Mouse (Mus musculus): ENCODE results near the gene Ccdc114. TPM values are rescaled to one million over a fixed set of nuclear protein-coding genes. Genes with fewer than 3 reads are reported as not detected.

Gene Ccdc114
- polyA plus RNA-seq, 1 experiment from 2014 or later = 4.3 TPM

- Histone ChIP-seq H3K27me3 (replicated peaks; ENCODE audit: control insufficient read depth, insufficient read depth, low read length) (no peaks in the 10 kb centered on the region), H3K4me1 (replicated peaks; ENCODE audit: control insufficient read depth, insufficient read depth, low read length) (peaks cover 29% of the 10 kb centered on the region), H3K9ac (ENCODE audit: low read length) (no peak overlapping the region), H3K27ac (ENCODE audit: low read depth) (no peak overlapping the region), H3K4me3 (ENCODE audit: low read depth, low read length) (no peak overlapping the region), H3K9me3 (ENCODE audit: control insufficient read depth, low read length) (no peaks in the 10 kb centered on the region), H3K4me2 (ENCODE audit: low read length) (no peak overlapping the region), H3K36me3 (ENCODE audit: control insufficient read depth, insufficient read depth, low read length) (peaks cover 14% of the 10 kb centered on the region)
- DNase-seq (ENCODE audit: low spot score) (no peak), ATAC-seq (replicated peaks; ENCODE audit: low FRiP score, low TSS enrichment, low read depth) (no peak)
- 82% methylated on average over 6 of the region's 6 CpGs for WGBS
These were observed 9.8 kb upstream of the Ccdc114 start for GRCm38 (mm10) chr7:45914067-45914466.

- peaks cover 9% of the 10 kb centered on the region; the same call in 1 of the 2 replicates for H3K36me3 ChIP-seq (ENCODE audit: control insufficient read depth, insufficient read depth, low read length)
- H3K27me3 ChIP-seq (replicated peaks; ENCODE audit: control insufficient read depth, insufficient read depth, low read length) = no peaks in the 10 kb centered on the region
- no peak overlapping the region for H3K27ac ChIP-seq (ENCODE audit: low read depth)
- peaks cover 38% of the 10 kb centered on the region for H3K4me1 ChIP-seq (replicated peaks; ENCODE audit: control insufficient read depth, insufficient read depth, low read length)
- no peak overlapping the region for H3K4me2 ChIP-seq (ENCODE audit: low read length)
- 91% methylated on average over 5 of the region's 5 CpGs for WGBS
- DNase-seq (ENCODE audit: low spot score) = no peak
- H3K4me3 ChIP-seq (ENCODE audit: low read depth, low read length) = no peak overlapping the region
- H3K9ac ChIP-seq (ENCODE audit: low read length) = no peak overlapping the region
- no peaks in the 10 kb centered on the region for H3K9me3 ChIP-seq (ENCODE audit: control insufficient read depth, low read length)
- no peak for ATAC-seq (replicated peaks; ENCODE audit: low FRiP score, low TSS enrichment, low read depth)
These were observed 8.9 kb upstream of the Ccdc114 start for GRCm38 (mm10) chr7:45915011-45915410.

GRCm38 (mm10) chr7:45916056-45917003 is 7.5 kb upstream of the Ccdc114 start:
- peaks cover 9% of the 10 kb centered on the region; the same call in 1 of the 2 replicates for H3K36me3 ChIP-seq (ENCODE audit: control insufficient read depth, insufficient read depth, low read length)

GRCm38 (mm10) chr7:45917004-45917704 is 6.7 kb upstream of the Ccdc114 start:
- DNase-seq (ENCODE audit: low spot score) = peak; percentile 63
- peak overlapping the region; percentile 37 for H3K9ac ChIP-seq (ENCODE audit: low read length)
- H3K4me2 ChIP-seq (ENCODE audit: low read length) = peak overlapping the region; percentile 60
- H3K27me3 ChIP-seq (replicated peaks; ENCODE audit: control insufficient read depth, insufficient read depth, low read length) = no peaks in the 10 kb centered on the region
- H3K36me3 ChIP-seq (ENCODE audit: control insufficient read depth, insufficient read depth, low read length) = peaks cover 9% of the 10 kb centered on the region; the same call in 1 of the 2 replicates
- no peaks in the 10 kb centered on the region for H3K9me3 ChIP-seq (ENCODE audit: control insufficient read depth, low read length)
- ATAC-seq (replicated peaks; ENCODE audit: low FRiP score, low TSS enrichment, low read depth) = peak; percentile 47
- WGBS = 11% methylated on average over 13 of the region's 13 CpGs
- peaks cover 57% of the 10 kb centered on the region for H3K4me1 ChIP-seq (replicated peaks; ENCODE audit: control insufficient read depth, insufficient read depth, low read length)
- peak overlapping the region; percentile 91 for H3K27ac ChIP-seq (ENCODE audit: low read depth)
- H3K4me3 ChIP-seq (ENCODE audit: low read depth, low read length) = peak overlapping the region; percentile 30; the same call in 1 of the 2 replicates

More at GRCm38 (mm10) chr7:45916056-45917003, 7.5 kb upstream of the Ccdc114 start:
- H3K4me1 ChIP-seq (replicated peaks; ENCODE audit: control insufficient read depth, insufficient read depth, low read length) = peaks cover 49% of the 10 kb centered on the region
- WGBS = 33% methylated on average over 26 of the region's 26 CpGs
- ATAC-seq (replicated peaks; ENCODE audit: low FRiP score, low TSS enrichment, low read depth) (peak; percentile 73), DNase-seq (ENCODE audit: low spot score) (peak; percentile 81)
- peak overlapping the region; percentile 91 for H3K27ac ChIP-seq (ENCODE audit: low read depth)
- H3K4me2 ChIP-seq (ENCODE audit: low read length) = peak overlapping the region; percentile 60
- H3K9me3 ChIP-seq (ENCODE audit: control insufficient read depth, low read length) = no peaks in the 10 kb centered on the region
- H3K9ac ChIP-seq (ENCODE audit: low read length) = peak overlapping the region; percentile 37
- no peaks in the 10 kb centered on the region for H3K27me3 ChIP-seq (replicated peaks; ENCODE audit: control insufficient read depth, insufficient read depth, low read length)
- H3K4me3 ChIP-seq (ENCODE audit: low read depth, low read length) = peak overlapping the region; percentile 30

GRCm38 (mm10) chr7:45917926-45918325 is 5.9 kb upstream of the Ccdc114 start:
- no peak overlapping the region for H3K9ac ChIP-seq (ENCODE audit: low read length)
- H3K9me3 ChIP-seq (ENCODE audit: control insufficient read depth, low read length) = no peaks in the 10 kb centered on the region
- peaks cover 9% of the 10 kb centered on the region; the same call in 1 of the 2 replicates for H3K36me3 ChIP-seq (ENCODE audit: control insufficient read depth, insufficient read depth, low read length)
- DNase-seq (ENCODE audit: low spot score) = no peak
- no peaks in the 10 kb centered on the region for H3K27me3 ChIP-seq (replicated peaks; ENCODE audit: control insufficient read depth, insufficient read depth, low read length)
- H3K4me2 ChIP-seq (ENCODE audit: low read length) = 0 out of 2 replicates have a peak overlapping the region, but pooled peaks have one; percentile 60
- no peak overlapping the region for H3K4me3 ChIP-seq (ENCODE audit: low read depth, low read length)
- peak overlapping the region; percentile 91; the same call in 1 of the 2 replicates for H3K27ac ChIP-seq (ENCODE audit: low read depth)
- no peak for ATAC-seq (replicated peaks; ENCODE audit: low FRiP score, low TSS enrichment, low read depth)
- WGBS = 87% methylated on average over 15 of the region's 15 CpGs
- peaks cover 64% of the 10 kb centered on the region for H3K4me1 ChIP-seq (replicated peaks; ENCODE audit: control insufficient read depth, insufficient read depth, low read length)

DNA sequence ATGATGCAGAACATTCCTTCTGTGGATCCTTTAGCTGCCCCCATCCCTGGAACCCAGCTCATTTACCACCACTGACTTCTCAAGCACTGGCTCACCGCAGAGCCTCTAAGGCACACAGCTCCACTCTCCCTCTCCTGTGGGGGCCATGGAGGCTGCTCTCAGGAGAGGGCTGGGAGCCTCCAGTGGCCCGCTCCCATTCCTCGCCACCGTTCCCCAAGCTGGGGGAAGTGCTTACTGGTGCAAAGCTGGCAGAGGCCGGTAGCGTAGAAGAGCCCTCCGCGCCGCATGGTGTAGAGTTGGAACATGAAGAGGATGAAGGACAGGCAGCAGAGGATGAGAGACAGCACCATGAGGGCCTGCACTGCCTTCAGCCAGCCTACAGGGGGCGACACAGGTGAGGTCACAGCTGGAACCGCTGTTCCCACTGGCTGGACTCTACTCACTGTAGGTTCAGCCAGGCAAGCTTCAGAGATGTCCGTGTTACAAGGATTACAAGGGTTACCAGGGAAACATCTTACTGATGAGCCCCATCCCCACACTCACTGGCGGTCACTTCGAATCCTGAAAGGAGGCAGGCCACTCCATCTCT is 4.7 kb upstream of the Ccdc114 start:
- 74% methylated on average over 14 of the region's 14 CpGs for WGBS
- Histone ChIP-seq H3K4me2 (ENCODE audit: low read length) (peak overlapping the region; percentile 60), H3K36me3 (ENCODE audit: control insufficient read depth, insufficient read depth, low read length) (peaks cover 9% of the 10 kb centered on the region; the same call in 1 of the 2 replicates), H3K4me1 (replicated peaks; ENCODE audit: control insufficient read depth, insufficient read depth, low read length) (peaks cover 64% of the 10 kb centered on the region), H3K27me3 (replicated peaks; ENCODE audit: control insufficient read depth, insufficient read depth, low read length) (no peaks in the 10 kb centered on the region), H3K4me3 (ENCODE audit: low read depth, low read length) (no peak overlapping the region), H3K9me3 (ENCODE audit: control insufficient read depth, low read length) (no peaks in the 10 kb centered on the region), H3K9ac (ENCODE audit: low read length) (no peak overlapping the region), H3K27ac (ENCODE audit: low read depth) (no peak overlapping the region)
- ATAC-seq (replicated peaks; ENCODE audit: low FRiP score, low TSS enrichment, low read depth) (no peak), DNase-seq (ENCODE audit: low spot score) (no peak)

DNA sequence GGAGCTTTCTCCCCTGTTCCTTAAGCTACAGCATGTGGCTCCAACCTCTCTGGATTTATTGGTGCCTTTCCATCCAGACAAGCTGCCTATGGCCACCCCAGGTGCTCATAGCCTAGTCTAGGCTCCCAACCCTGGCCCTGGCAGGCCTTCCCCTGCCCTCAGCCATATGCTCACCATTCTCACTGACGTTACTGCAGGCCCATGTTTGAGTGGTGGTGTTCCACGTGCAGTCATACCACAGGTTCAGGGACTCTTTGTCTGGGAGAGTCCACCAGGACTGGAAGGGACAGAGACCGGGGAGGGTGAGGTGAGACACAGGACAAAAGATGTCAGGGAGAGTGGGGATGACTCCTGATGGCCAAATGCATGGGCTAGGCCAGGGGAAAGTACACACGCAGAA is 4.1 kb upstream of the Ccdc114 start:
- H3K36me3 ChIP-seq (ENCODE audit: control insufficient read depth, insufficient read depth, low read length) = peaks cover 9% of the 10 kb centered on the region; the same call in 1 of the 2 replicates
- H3K9me3 ChIP-seq (ENCODE audit: control insufficient read depth, low read length) = no peaks in the 10 kb centered on the region
- 0 out of 2 replicates have a peak overlapping the region, but pooled peaks have one; percentile 93 for H3K27ac ChIP-seq (ENCODE audit: low read depth)
- ATAC-seq (replicated peaks; ENCODE audit: low FRiP score, low TSS enrichment, low read depth) (no peak), DNase-seq (ENCODE audit: low spot score) (no peak)
- WGBS = 72% methylated on average over 4 of the region's 4 CpGs
- H3K9ac ChIP-seq (ENCODE audit: low read length) = peak overlapping the region; percentile 58; the same call in 1 of the 2 replicates
- peaks cover 64% of the 10 kb centered on the region for H3K4me1 ChIP-seq (replicated peaks; ENCODE audit: control insufficient read depth, insufficient read depth, low read length)
- H3K27me3 ChIP-seq (replicated peaks; ENCODE audit: control insufficient read depth, insufficient read depth, low read length) = no peaks in the 10 kb centered on the region
- H3K4me3 ChIP-seq (ENCODE audit: low read depth, low read length) = peak overlapping the region; percentile 60
- H3K4me2 ChIP-seq (ENCODE audit: low read length) = peak overlapping the region; percentile 60
